Mouse (Mus musculus): Measurements from ENCODE around the gene Gm4907.
"Not testable (repeated sequence)": the region's sequence is repeated elsewhere in the genome, so short reads cannot be mapped to it uniquely, and the experiment has no call there.

Gene Gm4907

GRCm38 (mm10) chrX:23882253-23882652 is at the start of gene Gm4907:
Gene Gm4907 (plus strand): TSS chrX:23882553.
- DNase-seq (ENCODE audit: extremely low spot score) = not testable (repeated sequence)

- not testable (repeated sequence) for DNase-seq (ENCODE audit: extremely low spot score)
These were observed 48.6 kb upstream of the Gm4907 start for GRCm38 (mm10) chrX:23833784-23834183.

GRCm38 (mm10) chrX:23840921-23841320 is 41.4 kb upstream of the Gm4907 start:
- DNase-seq (ENCODE audit: extremely low spot score) = no peak

- DNase-seq (ENCODE audit: extremely low spot score) = no peak
These were observed 71.8 kb downstream of the Gm4907 start for GRCm38 (mm10) chrX:23954161-23954560.
